Comparison of ENCODE assay signal across 7 mouse cellular contexts in the genomic region with DNA sequence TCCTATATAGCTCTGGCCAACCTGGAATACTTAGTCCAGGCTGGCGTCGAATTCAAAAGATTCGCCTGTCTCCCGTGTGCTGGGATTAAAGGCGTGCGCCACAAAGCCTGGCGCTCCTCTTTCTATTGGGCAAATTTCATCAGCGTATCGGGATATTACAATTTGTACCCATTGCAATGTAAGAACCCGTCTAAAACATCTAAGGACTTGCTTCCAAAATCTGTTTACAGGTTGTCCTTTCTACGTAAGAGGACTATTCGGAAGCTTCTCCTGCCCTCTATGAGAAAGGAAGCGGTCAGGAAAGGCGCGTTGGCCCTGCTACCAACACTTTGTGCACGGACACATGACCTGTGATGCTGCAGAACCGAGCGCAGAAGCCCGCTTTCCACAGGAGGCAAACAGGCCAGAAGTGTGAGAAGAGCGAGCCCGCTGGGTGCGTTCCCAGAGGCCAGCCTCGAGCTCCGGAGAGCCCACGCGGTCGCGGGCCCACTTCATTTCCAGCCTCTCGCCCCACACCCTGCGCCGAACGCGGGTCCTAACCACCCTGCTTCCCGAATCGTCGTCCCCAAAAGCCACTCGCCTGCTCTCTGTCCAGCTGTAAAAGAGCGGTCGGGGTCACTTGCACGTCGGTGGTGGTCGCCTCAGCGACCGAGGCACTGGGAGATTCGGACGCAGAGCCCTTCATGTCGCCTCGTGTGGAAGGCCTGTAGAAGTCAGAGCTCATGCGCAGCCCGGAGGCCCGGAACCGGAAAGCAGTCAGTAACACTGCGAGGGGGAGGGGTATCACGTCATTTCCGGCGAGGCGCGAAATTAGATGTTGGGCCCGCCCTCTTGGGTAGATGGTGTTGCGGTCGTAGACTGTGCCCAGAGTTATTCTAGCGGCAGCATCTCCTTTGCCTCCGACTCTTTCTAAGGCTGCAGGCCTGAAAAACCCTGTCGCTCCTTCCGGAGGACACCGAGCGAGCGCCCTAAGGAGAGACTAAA. TPM values are rescaled to one million over a fixed set of nuclear protein-coding genes. Genes with fewer than 3 reads are reported as not detected.
DNase-seq lines count a peak whose midpoint lies in the region; ATAC-seq lines count a peak whose summit lies in the region.

A gene (minus strand): TSS at position 761 of the 984 bp plus-strand sequence.

- no peaks in the 10 kb centered on the region; the same call in none of the 2 replicates for H3K36me3 ChIP-seq in embryonic facial prominence, embryonic 11.5 days (replicated peaks; ENCODE audit: control insufficient read depth, insufficient read depth, low read depth, low read length)
- H3K36me3 ChIP-seq in limb, embryonic 11.5 days (ENCODE audit: control insufficient read depth, insufficient read depth, low read length), result peaks cover 10% of the 10 kb centered on the region; the same call in 1 of the 2 replicates
- H3K36me3 ChIP-seq in midbrain, embryonic 14.5 days (ENCODE audit: control insufficient read depth, insufficient read depth, low read length), result peaks cover 41% of the 10 kb centered on the region

- peak; percentile 97 for ATAC-seq in embryonic facial prominence, embryonic 11.5 days (replicated peaks; ENCODE audit: insufficient number of reproducible peaks, low FRiP score, low TSS enrichment, low read depth)
- peak; percentile 95 for ATAC-seq in limb, embryonic 11.5 days (ENCODE audit: insufficient number of reproducible peaks, low FRiP score, low TSS enrichment, low read depth)
- ATAC-seq in midbrain, embryonic 14.5 days (ENCODE audit: low FRiP score, low TSS enrichment), result peak; percentile 99

- peak within 1 kb of the TSS; percentile 87 for H3K9ac ChIP-seq in embryonic facial prominence, embryonic 11.5 days (replicated peaks; ENCODE audit: low read length)
- H3K9ac ChIP-seq in limb, embryonic 11.5 days (ENCODE audit: low read length), result peak within 1 kb of the TSS; percentile 87
- H3K9ac ChIP-seq in midbrain, embryonic 14.5 days (replicated peaks; ENCODE audit: low read length), result peak within 1 kb of the TSS; percentile 85

- peak within 1 kb of the TSS; percentile 80 for H3K4me2 ChIP-seq in embryonic facial prominence, embryonic 11.5 days (ENCODE audit: low read depth, low read length)
- H3K4me2 ChIP-seq in limb, embryonic 11.5 days (ENCODE audit: low read depth, severe bottlenecking), result peak within 1 kb of the TSS; percentile 82
- peak within 1 kb of the TSS; percentile 96 for H3K4me2 ChIP-seq in midbrain, embryonic 14.5 days (ENCODE audit: low read length)

- peak within 1 kb of the TSS; percentile 95 for H3K4me3 ChIP-seq in embryonic facial prominence, embryonic 11.5 days (ENCODE audit: low read depth, low read length)
- H3K4me3 ChIP-seq in limb, embryonic 11.5 days (ENCODE audit: low read depth, low read length), result peak within 1 kb of the TSS; percentile 93
- H3K4me3 ChIP-seq in midbrain, embryonic 14.5 days (replicated peaks; ENCODE audit: low read depth, low read length), result peak within 1 kb of the TSS; percentile 87

- H3K27me3 ChIP-seq in embryonic facial prominence, embryonic 11.5 days (ENCODE audit: control insufficient read depth, insufficient read depth, low read length), result no peaks in the 10 kb centered on the region
- no peaks in the 10 kb centered on the region for H3K27me3 ChIP-seq in limb, embryonic 11.5 days (ENCODE audit: control insufficient read depth, insufficient read depth, low read length)
- no peaks in the 10 kb centered on the region for H3K27me3 ChIP-seq in midbrain, embryonic 14.5 days (ENCODE audit: control insufficient read depth, insufficient read depth, low read length)

- no peaks in the 10 kb centered on the region for H3K9me3 ChIP-seq in embryonic facial prominence, embryonic 11.5 days (replicated peaks; ENCODE audit: control insufficient read depth, low read length)
- H3K9me3 ChIP-seq in limb, embryonic 11.5 days (ENCODE audit: control insufficient read depth, low read length), result no peaks in the 10 kb centered on the region
- no peaks in the 10 kb centered on the region for H3K9me3 ChIP-seq in midbrain, embryonic 14.5 days (ENCODE audit: control insufficient read depth, low read length)

- under 1% methylated on average over 68 of the region's 68 CpGs for WGBS in embryonic facial prominence, embryonic 11.5 days
- WGBS in limb, embryonic 11.5 days, result under 1% methylated on average over 67 of the region's 68 CpGs
- WGBS in midbrain, embryonic 14.5 days, result under 1% methylated on average over 68 of the region's 68 CpGs

- DNase-seq in adrenal gland, postnatal 14 days, result peak; percentile 95
- peak; percentile 98 for DNase-seq in embryonic facial prominence, embryonic 11.5 days (ENCODE audit: low spot score)
- peak; percentile 99 for DNase-seq in heart, adult 11 months
- DNase-seq in kidney, adult 18-20 months, result peak; percentile 92
- DNase-seq in limb, embryonic 11.5 days (ENCODE audit: low spot score), result peak; percentile 98
- DNase-seq in midbrain, embryonic 14.5 days, result peak; percentile 98
- peak; percentile 80 to 85 for DNase-seq in spleen, adult 18-20 months

- H3K4me1 ChIP-seq in embryonic facial prominence, embryonic 11.5 days (ENCODE audit: control insufficient read depth, insufficient read depth, low read length), result peaks cover 3% of the 10 kb centered on the region
- H3K4me1 ChIP-seq in limb, embryonic 11.5 days (ENCODE audit: control insufficient read depth, insufficient read depth, low read length), result peaks cover 19% of the 10 kb centered on the region
- H3K4me1 ChIP-seq in midbrain, embryonic 14.5 days (ENCODE audit: control insufficient read depth, insufficient read depth, low read length), result peaks cover 22% of the 10 kb centered on the region

- H3K27ac ChIP-seq in embryonic facial prominence, embryonic 11.5 days (replicated peaks; ENCODE audit: low read depth, low read length), result peak within 1 kb of the TSS; percentile 77
- peak within 1 kb of the TSS; percentile 49 for H3K27ac ChIP-seq in limb, embryonic 11.5 days (replicated peaks; ENCODE audit: low read depth, low read length)
- H3K27ac ChIP-seq in midbrain, embryonic 14.5 days (replicated peaks; ENCODE audit: low read depth, low read length), result peak within 1 kb of the TSS; percentile 67

RNA-seq across cellular contexts. Expression of the gene that starts here (rescaled TPM):
- 78.6 and 81.6 TPM in 2 replicates for total RNA-seq in adrenal gland, postnatal 14 days (2021)
- 285 and 309 TPM in 2 replicates for polyA plus RNA-seq in embryonic facial prominence, embryonic 11.5 days (2014; fragmentation: Nextera tagmentation; extraction: Ambion mirVana)
- 266 and 277 TPM in 2 replicates for polyA plus RNA-seq in limb, embryonic 11.5 days (2014; fragmentation: Nextera tagmentation; extraction: Ambion mirVana)
- 139 and 167 TPM in 2 replicates for polyA plus RNA-seq in midbrain, embryonic 14.5 days (2014; fragmentation: Nextera tagmentation; extraction: Ambion mirVana)

Comparison
In these comparisons a context has a peak if more than half of its experiments do, and no peak if none do; other contexts are left out.
1. Peak in every context shown above with its lines: DNase-seq, ATAC-seq, H3K4me3 ChIP-seq and H3K27ac ChIP-seq.